Mouse (Mus musculus): ENCODE data around the gene Ccdc88a.

Gene Ccdc88a

DNA sequence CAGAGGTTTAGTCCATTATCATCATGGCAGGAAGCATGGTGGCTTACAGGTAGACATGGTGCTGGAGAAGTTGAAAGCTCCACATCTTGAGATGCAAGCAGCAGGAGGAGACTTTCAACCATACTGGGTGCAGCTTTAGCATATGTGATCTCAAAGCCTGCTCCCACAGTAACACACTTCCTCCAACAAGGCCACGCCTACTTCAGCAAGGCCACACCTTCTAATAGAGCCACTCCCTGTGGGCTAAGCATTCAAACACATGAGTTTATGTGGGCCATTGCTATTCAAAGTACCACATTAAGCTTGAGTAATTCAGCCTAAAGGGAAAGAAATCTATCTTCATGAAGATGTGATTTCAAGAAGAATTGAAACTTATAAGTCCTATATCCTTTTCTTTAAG is 119.7 kb downstream of the Ccdc88a start:
- WGBS, result 96% methylated on average over 1 of the region's 1 CpGs

DNA sequence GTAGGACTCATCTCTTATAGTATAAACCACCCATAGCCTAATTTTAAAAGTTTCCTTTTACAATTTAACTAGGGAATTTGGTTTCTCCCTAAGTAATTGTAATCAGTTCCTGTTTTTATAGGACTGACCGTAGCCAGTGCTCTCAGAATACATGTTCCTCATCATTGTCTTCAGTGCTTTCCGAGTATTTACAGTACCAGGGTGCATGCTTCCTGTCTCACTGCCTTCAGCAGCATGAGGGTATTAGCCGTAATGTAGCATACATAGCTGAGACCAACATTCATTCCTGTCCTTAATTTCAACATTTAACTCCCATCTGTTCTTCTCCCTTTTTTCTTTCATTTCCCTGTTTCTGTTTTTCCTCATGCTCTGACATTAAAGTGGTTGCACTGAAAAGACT is 123.5 kb downstream of the Ccdc88a start:
- WGBS, result 81% methylated on average over 3 of the region's 3 CpGs

DNA sequence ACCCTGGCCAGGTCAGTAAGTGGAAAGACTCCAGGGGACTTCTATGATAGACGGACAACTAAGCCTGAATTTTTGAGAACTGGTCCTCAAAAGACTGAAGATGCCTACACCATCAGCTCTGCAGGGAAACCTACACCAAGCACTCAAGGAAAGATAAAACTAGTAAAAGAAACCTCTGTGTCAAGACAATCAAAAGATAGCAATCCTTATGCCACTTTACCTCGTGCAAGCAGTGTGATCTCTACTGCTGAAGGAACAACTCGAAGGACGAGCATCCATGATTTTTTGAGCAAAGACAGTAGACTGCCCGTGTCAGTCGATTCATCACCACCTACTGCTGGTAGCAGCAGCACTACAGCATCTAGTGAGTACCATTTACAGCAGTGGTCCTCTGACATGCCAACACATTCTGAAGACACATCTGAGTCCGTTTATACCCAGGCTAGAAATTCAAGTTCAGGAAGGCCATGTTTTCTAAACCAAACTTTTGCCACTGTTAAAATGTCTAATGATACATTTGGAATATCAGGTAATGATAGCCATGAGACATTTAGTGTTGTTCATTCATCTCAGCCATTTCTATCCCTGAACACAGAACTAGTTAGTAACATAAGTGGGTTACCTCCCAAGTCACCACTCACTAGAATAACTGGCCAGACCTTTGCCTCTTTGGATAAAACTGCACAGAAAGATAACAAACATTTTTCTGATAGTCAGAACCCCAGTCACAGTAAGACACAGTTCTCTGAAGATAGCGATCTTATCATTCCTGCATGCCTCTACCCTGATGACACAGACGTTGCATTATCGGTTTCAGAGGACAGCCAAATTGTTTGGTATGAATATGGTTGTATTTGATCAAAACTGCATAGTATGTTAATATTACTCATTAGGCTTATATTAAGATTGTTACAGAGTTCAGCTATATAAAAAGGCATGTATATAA is 130.8 kb downstream of the Ccdc88a start:
- 93% methylated on average over 10 of the region's 10 CpGs for WGBS

DNA sequence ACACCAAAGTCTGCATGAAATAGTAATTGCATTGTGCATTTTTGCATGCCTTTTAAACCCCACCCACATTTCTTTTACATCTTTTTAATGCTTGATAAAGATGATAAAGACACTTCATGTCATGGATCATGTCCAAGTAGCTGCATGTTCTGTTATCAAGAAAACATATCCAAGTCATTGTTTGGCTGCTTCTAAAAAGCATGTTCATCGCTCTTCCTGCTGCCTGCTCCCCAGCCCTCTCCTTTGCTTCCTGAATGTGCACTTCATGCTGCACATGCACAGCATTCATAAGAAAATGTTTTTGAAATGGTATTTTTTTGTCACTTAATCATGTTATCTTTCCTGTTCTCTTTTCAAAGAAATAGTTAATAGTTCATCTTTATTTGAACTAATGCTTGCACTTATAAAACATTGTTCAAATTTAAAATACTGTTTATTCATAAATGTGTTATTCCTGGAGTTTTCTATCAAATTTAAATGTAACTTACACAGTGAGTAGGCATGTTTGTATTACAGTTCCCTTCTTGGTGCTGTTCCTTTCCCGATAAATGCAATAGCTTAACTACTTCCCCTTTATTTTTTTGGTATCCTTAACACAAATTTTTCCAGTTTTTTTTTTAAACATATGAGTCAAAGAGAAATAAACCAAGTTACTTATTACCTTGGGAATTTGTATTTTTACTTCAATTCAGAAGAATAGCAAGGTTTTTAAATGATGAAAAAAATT is 131.6 kb downstream of the Ccdc88a start:
- 79% methylated on average over 2 of the region's 2 CpGs for WGBS

DNA sequence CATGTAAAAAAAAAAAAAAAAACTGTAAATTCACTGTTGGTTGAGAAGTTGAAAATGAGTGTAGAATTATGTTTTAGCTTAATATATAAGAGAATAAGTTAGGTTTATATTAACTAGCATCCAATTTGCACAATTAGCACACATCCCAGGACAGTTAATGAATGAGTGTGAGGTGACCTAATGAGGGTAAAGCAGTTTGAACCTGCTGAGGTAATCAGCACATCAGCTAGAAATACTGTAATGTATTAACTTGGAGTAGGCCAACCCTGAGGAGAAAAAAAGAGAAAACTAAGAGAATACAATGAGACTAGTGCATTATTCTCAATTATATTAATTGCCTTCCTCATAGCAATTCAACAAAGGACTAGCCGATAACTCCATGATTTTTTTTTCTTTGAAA is 136.0 kb downstream of the Ccdc88a start:
- 83% methylated on average over 1 of the region's 1 CpGs for WGBS

DNA sequence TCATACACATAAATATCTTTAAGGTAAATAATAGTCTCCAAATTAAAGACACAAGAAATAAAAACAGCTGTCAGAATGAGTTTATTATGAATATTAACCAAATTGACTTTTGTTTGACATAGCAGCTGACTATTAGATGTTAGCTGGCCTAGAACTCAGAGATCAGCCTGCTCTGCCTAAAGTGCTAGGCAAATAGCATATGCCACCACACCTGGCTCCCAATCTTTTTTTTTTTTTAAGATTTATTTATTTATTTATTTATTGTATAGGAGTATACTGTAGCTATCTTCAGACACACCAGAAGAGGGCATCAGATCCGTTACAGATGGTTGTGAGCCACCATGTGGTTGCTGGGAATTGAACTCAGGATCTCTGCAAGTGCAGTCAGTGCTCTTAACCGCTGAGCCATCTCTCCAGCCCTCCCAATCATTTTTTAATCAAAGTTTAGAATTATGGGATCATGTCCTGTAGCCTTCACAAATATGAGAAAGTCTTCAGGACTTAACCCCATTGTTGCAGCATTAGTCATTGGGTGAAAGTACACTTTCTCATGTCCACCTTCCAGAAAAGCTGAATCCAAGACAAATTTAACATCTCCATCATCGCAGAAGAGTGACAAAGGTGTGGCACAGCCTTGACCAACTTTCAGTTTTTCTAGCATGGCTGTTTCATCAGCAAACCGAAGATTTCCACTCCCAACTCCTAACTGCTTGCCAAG is 139.5 kb downstream of the Ccdc88a start:
- 84% methylated on average over 4 of the region's 4 CpGs for WGBS

DNA sequence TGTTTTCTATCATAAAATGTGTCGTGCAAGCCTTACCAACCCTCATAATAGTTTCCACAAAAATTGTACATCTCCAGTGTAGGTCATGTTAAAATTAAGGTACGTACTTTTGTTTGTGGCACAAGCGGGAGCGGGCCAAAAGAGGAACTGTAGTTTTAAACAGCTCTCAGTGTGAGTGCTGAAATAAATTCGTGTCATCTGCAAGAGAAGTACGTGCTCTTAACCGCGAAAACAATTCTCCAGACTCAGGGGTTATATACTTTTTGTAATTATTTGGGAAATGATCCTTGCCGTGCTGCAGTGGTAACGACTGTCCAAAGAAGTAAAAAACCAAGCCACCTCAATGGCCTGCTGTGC is 140.8 kb downstream of the Ccdc88a start:
- WGBS, result 30% methylated on average over 10 of the region's 10 CpGs

DNA sequence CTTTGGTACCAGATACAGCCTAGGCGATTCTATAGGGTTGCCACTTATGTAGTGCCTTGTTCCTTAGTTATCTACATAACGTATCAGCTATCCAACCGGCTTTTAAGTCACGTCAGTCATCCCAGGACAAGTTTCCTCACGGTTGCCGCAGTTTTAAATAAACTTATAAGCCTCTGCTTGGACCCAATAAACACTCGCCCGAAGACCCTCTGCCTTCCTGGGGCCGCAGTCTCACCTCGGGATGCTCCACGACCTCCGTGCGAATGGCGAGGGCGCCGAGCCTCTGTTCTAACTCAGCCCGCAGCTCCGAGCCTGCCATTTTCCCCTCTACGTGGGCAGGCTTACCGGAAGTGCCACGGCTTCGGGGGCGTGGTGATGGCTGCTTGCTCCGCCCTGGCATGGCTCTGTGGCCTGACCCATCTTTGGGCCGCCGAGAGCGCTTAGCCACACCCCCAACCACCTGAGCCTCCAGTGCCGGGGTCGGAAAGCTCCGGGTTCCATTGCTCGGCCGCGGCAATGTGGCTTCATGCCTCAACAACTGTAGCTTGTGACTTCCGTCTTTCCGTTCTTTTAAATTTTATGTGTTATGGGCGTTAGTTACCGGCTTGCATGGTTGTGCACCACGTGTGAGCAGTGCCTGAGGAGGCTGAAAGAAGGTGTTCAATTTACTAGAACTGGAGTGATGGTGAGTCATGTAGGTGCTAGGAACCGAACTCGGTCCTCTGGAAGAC is 141.4 kb downstream of the Ccdc88a start, which contains the start of gene Prorsd1:
Gene Prorsd1 (minus strand): TSS at position 352 of the 731 bp plus-strand sequence.
- 6% methylated on average over 40 of the region's 40 CpGs for WGBS

DNA sequence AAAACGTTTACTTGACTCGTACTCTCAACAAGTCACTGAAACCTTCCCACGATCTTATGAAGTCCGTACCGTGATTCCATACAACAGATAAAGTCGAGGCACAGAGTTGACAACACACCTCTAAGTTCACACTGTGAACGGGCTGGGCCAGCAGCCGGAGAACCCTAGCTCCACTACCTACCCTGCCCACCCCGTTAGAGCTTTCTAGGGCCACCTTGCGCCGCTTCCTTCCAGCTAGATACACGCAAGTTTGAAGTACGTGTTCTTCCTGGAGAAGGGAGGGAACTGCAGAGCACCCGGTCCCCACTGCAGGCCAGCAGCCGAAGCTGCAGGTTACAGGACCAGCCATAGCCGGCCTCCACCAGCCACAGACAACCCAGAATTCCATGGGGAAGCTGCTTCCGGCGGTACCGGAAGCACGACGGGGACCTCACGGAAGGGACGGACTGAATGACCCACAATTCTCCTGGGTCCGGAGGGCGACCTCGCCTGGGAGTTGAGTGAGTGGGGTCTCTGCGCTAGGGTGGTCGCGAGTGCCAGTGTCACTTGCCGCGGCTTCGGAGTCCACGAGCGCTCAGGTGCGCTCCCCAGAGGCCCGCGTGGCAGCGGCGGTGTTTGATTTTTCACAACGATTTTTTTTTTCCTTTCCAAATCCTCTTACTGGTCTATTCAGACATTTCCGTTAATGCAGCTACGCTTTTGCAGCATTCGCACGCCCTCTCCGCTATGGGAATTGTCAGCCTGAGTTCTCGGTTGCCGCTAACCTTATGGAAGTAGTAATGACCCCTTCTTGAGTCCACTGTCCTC is 152.7 kb downstream of the Ccdc88a start, which contains the start of gene Mtif2:
Gene Mtif2 (plus strand): TSS at position 421 of the 807 bp plus-strand sequence.
- 2% methylated on average over 47 of the region's 47 CpGs for WGBS

DNA sequence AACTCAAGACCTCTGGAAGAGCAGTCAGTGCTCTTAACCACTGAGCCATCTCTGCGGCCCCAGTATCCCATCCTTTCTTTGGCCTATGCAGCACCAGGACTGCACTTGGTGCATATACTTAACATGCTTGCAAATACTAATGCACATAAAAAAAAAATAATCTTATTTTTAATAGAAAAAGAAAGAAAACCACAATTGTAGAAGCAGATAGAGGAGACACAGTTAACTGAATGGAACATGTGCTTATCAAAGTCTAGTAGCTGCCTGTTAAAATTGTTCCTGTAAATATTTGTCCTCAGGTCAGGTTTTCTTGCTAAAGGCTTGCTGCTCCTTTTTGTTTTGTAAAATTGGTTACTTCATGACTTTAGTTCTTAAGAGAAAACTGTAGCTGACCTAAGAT is 164.7 kb downstream of the Ccdc88a start:
- 100% methylated on average over 1 of the region's 1 CpGs for WGBS

DNA sequence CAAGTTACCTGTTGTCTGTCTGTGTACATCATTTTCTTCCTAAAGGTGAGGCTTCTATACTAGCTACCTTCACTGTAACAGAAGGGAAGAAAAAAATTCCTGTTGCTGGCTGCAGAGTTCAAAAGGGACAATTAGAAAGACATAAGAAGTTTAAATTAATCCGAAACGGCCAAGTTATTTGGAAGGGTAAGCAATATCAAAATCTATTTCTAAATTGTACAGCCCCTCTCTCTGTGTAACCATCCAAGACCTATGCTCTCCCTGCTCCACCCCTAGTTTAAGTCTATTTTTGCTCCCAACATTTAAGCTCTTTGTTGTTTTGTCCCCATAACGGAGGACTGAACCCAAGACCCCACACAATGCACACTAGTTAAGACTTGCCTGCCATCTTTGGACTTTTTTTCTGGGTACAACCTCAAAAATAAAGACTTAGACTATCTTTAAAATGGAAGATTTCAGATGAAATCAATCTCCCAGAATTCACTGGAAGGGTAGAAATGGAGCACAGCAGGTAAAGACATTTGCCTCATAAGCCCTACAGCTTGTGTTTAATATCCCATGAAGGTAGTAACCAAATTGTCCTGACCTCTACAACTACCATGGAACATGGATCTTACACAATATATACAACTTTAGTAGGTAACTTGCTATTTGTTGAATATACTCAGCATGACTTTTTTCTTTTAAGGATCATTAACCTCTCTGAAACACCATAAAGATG is 170.9 kb downstream of the Ccdc88a start:
- WGBS, result 75% methylated on average over 3 of the region's 3 CpGs

DNA sequence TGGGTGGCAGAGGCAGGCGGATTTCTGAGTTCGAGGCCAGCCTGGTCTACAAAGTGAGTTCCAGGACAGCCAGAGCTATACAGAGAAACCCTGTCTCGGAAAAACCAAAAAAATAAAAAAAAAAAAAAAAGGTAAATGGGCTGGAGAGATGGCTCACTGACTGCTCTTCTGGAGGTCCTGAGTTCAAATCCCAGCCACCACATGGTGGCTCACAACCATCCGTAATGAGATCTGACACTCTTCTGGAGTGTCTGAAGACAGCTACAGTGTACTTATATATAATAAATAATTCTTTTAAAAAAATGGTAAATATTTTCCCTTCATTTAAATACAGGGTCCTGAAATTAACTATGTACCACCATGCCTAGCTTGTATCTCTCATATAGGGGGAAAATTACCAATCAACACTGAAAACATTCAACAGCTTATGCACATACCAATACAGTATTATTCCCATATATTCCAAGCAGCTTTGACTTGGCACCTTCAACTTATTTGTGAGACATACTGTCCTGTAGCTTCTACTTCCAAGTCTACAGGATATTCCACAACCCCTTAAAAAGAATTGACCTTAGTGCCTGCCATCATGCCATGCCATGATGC is 171.8 kb downstream of the Ccdc88a start:
- WGBS, result 81% methylated on average over 4 of the region's 4 CpGs

DNA sequence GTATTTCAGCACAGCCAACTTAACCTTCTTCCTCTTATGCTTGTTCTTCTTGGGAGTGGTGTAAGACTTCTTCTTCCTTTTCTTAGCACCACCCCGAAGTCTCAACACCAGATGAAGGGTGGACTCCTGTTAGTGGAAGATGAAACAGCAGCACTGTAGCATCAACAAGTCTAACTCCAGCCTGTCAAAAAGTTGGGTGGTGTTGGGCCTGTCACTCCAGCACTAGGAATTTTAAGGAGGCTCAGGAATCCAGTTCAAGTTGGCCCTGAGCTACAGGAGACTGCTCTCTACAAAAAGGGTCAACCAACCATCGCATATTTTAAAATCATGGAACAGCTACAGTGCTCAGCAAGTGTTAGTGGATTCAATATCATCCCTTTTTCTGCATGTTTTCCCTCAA is 172.8 kb downstream of the Ccdc88a start:
- 90% methylated on average over 2 of the region's 2 CpGs for whole genome bisulfite sequencing

DNA sequence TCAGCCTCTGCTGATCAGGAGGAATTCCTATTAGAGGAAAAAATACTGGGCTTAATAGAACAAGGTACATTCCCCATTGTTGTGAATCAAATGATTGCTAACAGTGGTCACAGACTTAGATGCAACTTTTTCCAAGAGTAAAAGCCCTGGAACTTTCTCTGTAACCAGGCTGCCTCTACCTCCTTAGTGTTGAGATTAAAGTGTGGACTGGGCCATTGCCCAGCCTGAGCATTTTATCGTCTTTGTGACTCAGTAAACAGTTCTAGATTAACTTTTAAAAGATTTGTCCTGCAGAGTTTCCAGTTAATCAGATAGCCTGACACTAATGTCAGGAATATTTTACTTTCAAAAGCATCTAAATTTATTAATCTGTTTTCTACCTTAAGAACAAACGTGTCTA is 173.3 kb downstream of the Ccdc88a start:
- 12% methylated on average over 2 of the region's 2 CpGs for WGBS

DNA sequence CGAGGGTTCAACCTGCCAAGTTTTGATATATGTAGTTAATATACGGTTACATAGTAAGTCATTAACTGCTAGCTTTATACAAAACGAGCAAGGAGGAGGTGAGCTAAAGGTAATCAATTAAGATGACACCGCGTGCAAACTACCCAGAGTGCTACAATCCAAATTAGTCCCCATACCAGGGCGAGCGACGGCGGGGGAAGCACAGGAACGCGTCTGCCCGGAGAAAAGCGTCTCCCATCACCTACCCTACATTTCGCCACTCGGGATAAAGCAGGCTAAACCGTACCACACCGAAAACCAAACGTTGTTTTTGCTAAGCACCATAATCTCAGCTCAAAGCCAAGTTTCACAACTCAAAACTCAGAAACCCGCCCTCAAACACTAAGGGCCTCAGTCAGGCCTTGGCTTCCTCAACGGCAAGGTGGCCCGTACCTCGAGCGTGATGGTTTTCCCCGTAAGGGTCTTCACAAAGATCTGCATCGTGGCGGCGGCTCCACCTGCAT is 173.8 kb downstream of the Ccdc88a start:
- WGBS, result under 1% methylated on average over 27 of the region's 27 CpGs

DNA sequence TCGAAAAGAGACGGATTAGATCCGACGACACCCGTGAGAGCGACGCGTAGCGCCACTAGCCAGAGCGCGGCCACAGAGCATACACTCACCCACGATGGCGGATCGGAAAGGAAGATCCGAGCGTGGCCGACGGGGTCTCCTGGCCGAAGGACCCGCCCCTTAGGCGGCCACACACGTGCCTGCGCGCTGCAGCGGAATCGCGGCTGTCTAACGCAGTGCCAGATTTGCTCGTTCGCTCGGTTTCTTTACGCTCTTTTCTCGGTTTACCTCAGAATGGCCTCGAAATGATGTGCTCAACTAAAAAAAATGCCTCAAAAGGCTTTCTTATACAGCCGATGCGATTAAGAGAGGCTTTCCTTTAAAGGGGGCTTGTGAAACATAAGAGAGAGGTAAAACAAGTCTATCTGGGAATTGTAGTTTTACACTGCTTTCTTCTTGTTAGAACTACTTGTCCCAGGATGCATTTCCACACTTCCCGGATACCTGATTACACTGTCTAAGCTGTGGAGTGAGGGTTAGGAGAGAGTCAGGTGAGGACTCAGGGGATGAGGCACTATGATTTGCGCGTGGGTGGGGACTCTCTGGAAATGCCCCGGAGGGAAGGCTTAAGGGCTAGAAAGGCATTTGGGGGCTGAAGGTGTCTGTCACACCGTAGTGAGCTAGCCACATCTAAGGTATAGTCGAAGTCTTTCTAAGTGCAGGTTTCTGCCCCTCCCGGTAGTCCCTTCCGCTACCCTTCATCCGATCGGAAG is 174.5 kb downstream of the Ccdc88a start, which contains the start of the genes Clhc1 and Rps27a:
Gene Clhc1 (plus strand): TSS at position 199 of the 752 bp plus-strand sequence.
Gene Rps27a (minus strand): TSS at position 358 of the 752 bp plus-strand sequence.
- WGBS, result under 1% methylated on average over 46 of the region's 46 CpGs

DNA sequence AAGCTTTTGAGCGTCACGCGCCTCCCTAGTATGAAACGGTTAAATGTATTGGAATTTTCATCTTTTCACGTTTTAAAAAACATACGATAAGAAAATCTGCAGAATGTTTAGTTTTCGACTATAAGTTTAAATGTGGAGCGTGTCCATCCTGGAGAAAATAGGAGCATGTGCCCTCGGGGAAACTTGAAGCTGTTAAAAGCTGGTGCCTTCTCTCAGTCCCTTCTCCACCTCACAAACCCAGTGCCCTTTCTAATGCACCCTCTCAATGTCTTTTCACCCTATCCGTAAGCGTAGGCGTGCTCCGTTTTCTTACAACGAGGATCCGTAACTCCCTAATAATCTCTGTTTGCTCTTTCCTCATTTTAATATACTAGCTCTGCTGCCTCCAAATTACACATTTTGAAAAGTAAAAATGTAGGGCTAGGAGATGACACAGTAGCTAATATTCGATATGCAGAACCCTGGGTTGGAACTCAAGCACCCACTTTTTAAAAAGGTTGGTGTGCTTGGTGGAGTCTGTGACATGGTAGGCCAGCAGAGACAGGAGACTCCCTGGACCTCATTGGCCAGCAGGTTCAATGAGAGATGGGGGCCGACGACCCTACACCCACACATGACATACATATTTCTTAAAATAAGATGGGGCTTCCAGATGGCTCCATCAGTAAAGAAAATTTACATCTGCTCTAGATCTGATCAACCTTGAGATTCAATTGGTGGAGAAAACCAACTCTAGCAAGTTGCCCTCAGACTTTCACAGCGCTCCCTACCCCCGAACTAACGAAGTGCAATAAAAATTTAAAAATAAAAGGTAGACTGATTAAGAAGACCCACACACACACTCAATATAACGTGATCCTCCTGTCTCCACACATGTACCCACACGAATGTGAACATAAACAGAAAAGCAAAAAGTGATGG is 175.3 kb downstream of the Ccdc88a start:
- WGBS, result 22% methylated on average over 23 of the region's 23 CpGs
